Mouse (Mus musculus) layer of hippocampus, adult 9-11 months (tissue): ENCODE data around the gene 3830403N18Rik.
"Not testable (repeated sequence)": the region's sequence is repeated elsewhere in the genome, so short reads cannot be mapped to it uniquely, and the experiment has no call there.

ENCODE experiments used
- DNase-seq: peaks from one replicate; pipeline ENCODE4 v3.0.0; 2022

Gene 3830403N18Rik

DNA sequence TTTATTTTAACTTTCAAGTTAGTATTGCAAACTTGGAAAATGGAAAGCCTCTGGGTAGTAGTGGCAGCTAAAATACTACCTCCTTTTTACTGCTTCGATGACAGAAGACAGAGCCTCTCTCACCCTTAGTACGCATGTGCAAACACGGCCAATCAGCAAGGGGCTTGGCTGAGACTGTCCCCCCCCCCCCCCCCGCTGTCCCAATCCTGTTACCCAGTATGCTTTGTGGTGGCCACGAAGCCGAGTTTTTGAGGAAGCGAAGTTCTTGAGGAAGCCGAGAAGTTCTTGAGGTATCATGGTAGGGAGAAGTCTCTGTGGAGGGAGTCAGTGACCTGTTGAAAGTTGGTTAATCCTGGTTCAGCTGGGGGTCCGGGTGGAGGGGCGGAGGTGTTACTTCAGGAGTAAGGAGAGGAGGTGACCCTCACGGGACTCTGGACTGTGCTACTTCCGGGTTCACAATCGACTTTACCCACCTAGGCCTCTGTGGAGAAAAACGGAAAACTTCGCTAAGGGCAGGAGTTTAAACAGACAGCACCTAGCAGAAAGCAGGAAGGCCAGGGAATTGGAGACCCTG, at the start of gene 3830403N18Rik:
Gene 3830403N18Rik, plus strand, starts transcription at position 237 of the 574 bp plus-strand sequence.
- not testable (repeated sequence) for DNase-seq

DNA sequence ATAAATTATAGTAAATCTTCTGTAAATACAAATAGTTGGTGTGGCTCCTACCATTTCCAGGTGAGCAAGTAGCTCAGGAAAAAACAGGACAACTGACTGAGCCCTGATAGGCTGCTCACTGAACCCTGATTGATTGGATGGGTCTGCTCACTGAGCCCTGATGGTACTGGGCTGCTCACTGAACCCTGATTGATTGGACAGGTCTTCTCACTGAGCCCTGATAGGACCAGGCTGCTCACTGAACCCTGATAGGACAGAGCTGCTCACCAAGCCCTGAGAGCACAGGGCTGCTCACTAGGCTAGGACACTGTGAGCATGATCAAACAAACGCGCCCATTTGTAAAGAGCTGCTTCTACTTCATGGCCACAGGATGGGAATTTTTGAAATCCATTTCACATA, 15.0 kb downstream of the 3830403N18Rik start:
- DNase-seq: no peak

GRCm38 (mm10) chrX:56186449-56186848, 50.1 kb downstream of the 3830403N18Rik start:
- DNase-seq: not testable (repeated sequence)
